Mouse (Mus musculus) cerebellum, adult 2 months (tissue): ENCODE data around the gene Yif1a. TPM values are rescaled to one million over a fixed set of nuclear protein-coding genes. Genes with fewer than 3 reads are reported as not detected.

ENCODE experiments used
- DNase-seq, 2 experiments: peaks; one replicate each; pipeline ENCODE4 v3.0.0; 2021
- H3K27ac ChIP-seq: fragments of 200-500 bp; 2 replicates; pipeline ENCODE4 v1.5.1; 2012; ENCODE audit warnings: low read length, control low read depth, inconsistent platforms; ENCODE audit not compliant: insufficient read depth
- H3K27me3 ChIP-seq: fragments of 200-500 bp; 2 replicates; pipeline ENCODE4 v1.6.1; 2012; ENCODE audit warnings: inconsistent platforms, mild to moderate bottlenecking, low read length, moderate library complexity; ENCODE audit not compliant: control insufficient read depth, insufficient read depth
- H3K4me1 ChIP-seq: fragments of 200-500 bp; 2 replicates; pipeline ENCODE4 v1.6.1; 2011; ENCODE audit warnings: low read length; ENCODE audit not compliant: control insufficient read depth, insufficient read depth
- H3K4me3 ChIP-seq: fragments of 200-500 bp; replicated peaks from 2 replicates; pipeline ENCODE3; 2011; ENCODE audit warnings: mild to moderate bottlenecking, low read depth, low read length, control low read depth; ENCODE audit not compliant: insufficient read depth
- CTCF ChIP-seq: fragments of 200-500 bp; IDR thresholded peaks from 2 replicates; pipeline ENCODE4 v1.5.1; 2011; ENCODE audit warnings: low read depth, mild to moderate bottlenecking, control low read depth, low read length, moderate library complexity, borderline replicate concordance; ENCODE audit not compliant: insufficient read depth
- POLR2A ChIP-seq: fragments of 200-500 bp; IDR thresholded peaks from 2 replicates; pipeline ENCODE4 v1.6.1; 2011; ENCODE audit warnings: low read length, control low read depth, borderline replicate concordance; ENCODE audit not compliant: insufficient read depth
- WGBS: fragments of 180-500 bp; shearing (Covaris S2); methylation state at CpG from one replicate; pipeline ENCODE4 v1.1.7; 2018; 5-methylcytosine and 5-hydroxymethylcytosine counted together
- polyA plus RNA-seq: library from polyadenylated mRNA; depleted of rRNA; stranded (reverse); fragments of >200 nt; gene quantifications from 2 replicates; pipeline ENCODE4 v1.2.3, GENCODE M21; 2012; rRNA removed

The Yif1a gene
- polyA plus RNA-seq = 98.4 and 103 TPM in 2 replicates

GRCm38 (mm10) chr19:5087884-5088728 is at the start of gene Yif1a:
Gene Yif1a (plus strand): TSS chr19:5088538.
- peaks cover 5% of the 10 kb centered on the region for H3K4me1 ChIP-seq
- H3K4me3 ChIP-seq = peak within 1 kb of the TSS; percentile 88
- under 1% methylated on average over 58 of the region's 58 CpGs for WGBS
- DNase-seq = peak; percentile 92 to 99
- peak within 1 kb of the TSS; percentile 70 for H3K27ac ChIP-seq
- H3K27me3 ChIP-seq = no peaks in the 10 kb centered on the region
- TF ChIP-seq CTCF (peak; percentile 43), POLR2A (peak; percentile 68)

- under 1% methylated on average over 44 of the region's 44 CpGs for WGBS
- no peak for TF ChIP-seq CTCF
- TF ChIP-seq POLR2A = peak; percentile 95
- DNase-seq = peak; percentile 94 to 95
- Histone ChIP-seq H3K4me3 (peak within 1 kb of the TSS; percentile 92), H3K4me1 (0 out of 2 replicates have a peak, but pooled peaks cover 2% of the 10 kb centered on the region), H3K27me3 (no peaks in the 10 kb centered on the region), H3K27ac (peak within 1 kb of the TSS; percentile 89)
Observed at GRCm38 (mm10) chr19:5038709-5039156, 49.6 kb upstream of the Yif1a start, which contains the start of the genes B4gat1 and AC124502.3. Gene B4gat1 (plus strand): TSS chr19:5038826. Gene AC124502.3 (plus strand): TSS chr19:5038891.

GRCm38 (mm10) chr19:5039301-5040114 is 48.8 kb upstream of the Yif1a start:
- peak; percentile 38 to 59 for DNase-seq
- 4% methylated on average over 41 of the region's 41 CpGs for WGBS
- Histone ChIP-seq H3K4me1 (0 out of 2 replicates have a peak, but pooled peaks cover 2% of the 10 kb centered on the region), H3K27me3 (no peaks in the 10 kb centered on the region), H3K4me3 (peak overlapping the region; percentile 92), H3K27ac (peak overlapping the region; percentile 89)
- TF ChIP-seq CTCF (no peak), POLR2A (no peak)

DNA sequence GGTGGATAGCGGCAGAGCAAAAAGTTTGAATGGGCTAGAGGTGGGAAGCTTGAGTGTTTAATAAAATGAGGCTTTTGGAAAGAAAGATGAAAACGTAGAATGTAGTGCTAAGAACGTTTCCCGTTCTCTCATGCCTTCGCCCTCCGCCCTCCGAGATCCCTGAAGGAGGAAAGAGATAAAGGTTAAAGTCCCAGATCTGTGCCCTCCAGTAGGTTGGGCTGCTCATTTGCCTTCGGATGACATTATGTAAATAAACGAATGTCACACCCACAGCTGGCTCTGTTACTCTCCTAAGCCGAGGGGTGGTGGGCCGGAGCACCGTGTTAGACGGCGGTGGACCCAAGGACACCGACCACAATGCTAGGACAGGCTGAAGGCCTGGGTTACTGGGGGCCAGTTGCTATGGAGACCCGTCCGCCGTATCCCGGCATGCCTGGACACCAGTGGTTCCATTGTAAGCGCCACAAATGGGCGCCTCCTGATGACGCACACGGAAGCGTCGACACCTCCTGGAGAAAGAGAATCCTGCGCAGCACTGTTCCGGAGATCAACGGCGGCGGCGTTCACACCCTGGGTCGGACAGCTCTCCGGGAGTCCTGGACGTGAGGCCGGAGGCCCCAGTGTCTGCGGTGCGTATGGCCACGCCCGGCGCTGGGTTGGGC is 47.3 kb upstream of the Yif1a start, which contains the start of gene Brms1:
Brms1 (plus strand) TSS at position 493 of the 662 bp plus-strand sequence.
- H3K4me1 ChIP-seq = 0 out of 2 replicates have a peak, but pooled peaks cover 2% of the 10 kb centered on the region
- H3K27ac ChIP-seq = no peak within 1 kb of the TSS
- WGBS = 5% methylated on average over 40 of the region's 40 CpGs
- peak; percentile 89 to 90 for DNase-seq
- no peaks in the 10 kb centered on the region for H3K27me3 ChIP-seq
- peak within 1 kb of the TSS; percentile 92 for H3K4me3 ChIP-seq
- TF ChIP-seq CTCF (no peak), POLR2A (peak; percentile 30; the same call in 1 of the 2 replicates)

DNA sequence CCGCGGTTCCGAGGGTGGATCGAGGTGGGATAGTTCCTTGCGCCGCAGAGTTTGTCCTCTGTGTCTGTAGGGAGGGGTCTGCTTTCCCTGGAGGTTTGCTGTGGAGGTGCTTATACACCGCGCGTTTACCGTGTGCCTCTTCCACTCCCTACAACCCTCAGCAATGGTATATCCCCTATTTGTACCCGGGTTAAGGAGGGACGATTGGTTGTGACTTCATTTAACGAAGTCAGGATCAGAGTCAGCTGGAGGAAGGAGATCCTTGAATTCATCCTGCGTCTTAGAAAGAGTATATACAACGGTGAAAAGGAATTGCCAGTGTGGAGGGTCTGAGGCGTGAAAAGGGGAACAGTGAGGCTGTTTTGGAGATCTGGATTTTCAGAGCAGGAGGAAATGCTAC is 46.8 kb upstream of the Yif1a start:
- Histone ChIP-seq H3K27ac (no peak overlapping the region), H3K4me3 (peak overlapping the region; percentile 92), H3K4me1 (0 out of 2 replicates have a peak, but pooled peaks cover 2% of the 10 kb centered on the region), H3K27me3 (no peaks in the 10 kb centered on the region)
- no peak for DNase-seq
- WGBS = 3% methylated on average over 16 of the region's 16 CpGs
- no peak for TF ChIP-seq CTCF
- TF ChIP-seq POLR2A = no peak

DNA sequence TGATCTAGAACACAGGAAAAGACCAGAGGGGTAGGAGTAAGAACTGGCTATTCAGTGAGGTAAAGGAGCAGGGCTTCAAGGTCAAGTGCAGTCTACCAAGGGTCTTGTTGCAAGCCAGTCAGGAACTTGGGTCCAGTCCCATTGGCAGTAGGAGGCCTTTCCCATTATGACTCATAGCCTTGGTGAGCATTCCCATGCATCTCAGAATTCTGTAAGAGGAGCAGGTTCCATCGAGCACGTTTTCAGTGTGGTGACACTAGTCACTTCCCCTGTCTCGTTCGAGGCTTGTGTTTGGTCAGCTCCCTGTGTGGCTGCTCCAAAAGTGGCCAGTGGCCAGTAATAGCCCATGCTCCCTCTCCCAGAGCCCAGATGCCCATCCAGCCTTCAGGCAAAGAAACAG is 42.8 kb upstream of the Yif1a start:
- peak in 1 of 2 experiments; percentile 52 for DNase-seq
- WGBS = 10% methylated on average over 4 of the region's 4 CpGs
- TF ChIP-seq CTCF = no peak
- no peak for TF ChIP-seq POLR2A
- no peak overlapping the region for H3K27ac ChIP-seq
- no peak overlapping the region for H3K4me3 ChIP-seq
- H3K4me1 ChIP-seq = peaks cover 14% of the 10 kb centered on the region
- no peaks in the 10 kb centered on the region for H3K27me3 ChIP-seq

- no peak for DNase-seq
- 54% methylated on average over 14 of the region's 14 CpGs for WGBS
- Histone ChIP-seq H3K4me3 (no peak overlapping the region), H3K27me3 (no peaks in the 10 kb centered on the region), H3K4me1 (peaks cover 37% of the 10 kb centered on the region), H3K27ac (no peak overlapping the region)
- 0 out of 2 replicates have a peak, but pooled peaks have one; percentile 13 for TF ChIP-seq CTCF
- no peak for TF ChIP-seq POLR2A
Observed at GRCm38 (mm10) chr19:5048138-5049056, 39.9 kb upstream of the Yif1a start.
